Mouse (Mus musculus) CH12.LX (cell line): Measurements from ENCODE around the gene Gm43302. TPM values are rescaled to one million over a fixed set of nuclear protein-coding genes. Genes with fewer than 3 reads are reported as not detected.
"Not testable (repeated sequence)": the region's sequence is repeated elsewhere in the genome, so short reads cannot be mapped to it uniquely, and the experiment has no call there.

ENCODE experiments used
- DNase-seq: peaks from one replicate; pipeline ENCODE4 v3.0.0-alpha.2; 2013; ENCODE audit errors: extremely low read depth
- H3K27ac ChIP-seq: 2 replicates; pipeline ENCODE4 v1.5.1; 2012; ENCODE audit warnings: low read depth, mild to moderate bottlenecking, control low read depth, moderate library complexity; ENCODE audit not compliant: insufficient read depth
- H3K27me3 ChIP-seq: replicated peaks from 2 replicates; pipeline ENCODE3; 2012; ENCODE audit warnings: inconsistent platforms
- H3K36me3 ChIP-seq, 2 experiments: replicated peaks in 1 of 2; 2 replicates each; pipeline versions ENCODE3 to v1.6.1; 2012; ENCODE audit warnings: inconsistent platforms in 1 of 2, low read length in 1 of 2, mild to moderate bottlenecking in 1 of 2, mixed read lengths in 1 of 2, moderate library complexity in 1 of 2; ENCODE audit not compliant: control insufficient read depth in 1 of 2, insufficient read depth in 1 of 2
- H3K4me1 ChIP-seq, 2 experiments: 2 replicates each; pipeline ENCODE4 v1.6.1; 2012; ENCODE audit warnings: inconsistent platforms in 1 of 2, moderate library complexity in 1 of 2; ENCODE audit not compliant: insufficient read depth in 2 of 2, control insufficient read depth in 1 of 2
- H3K4me2 ChIP-seq: 2 replicates; pipeline ENCODE4 v1.6.1; 2012; ENCODE audit warnings: low read depth, mild to moderate bottlenecking, control low read depth; ENCODE audit not compliant: poor library complexity, insufficient read depth, severe bottlenecking
- H3K4me3 ChIP-seq, 3 experiments: fragments of 150-350 bp in 1 of 3; sonication (generic) in 1 of 3; replicated peaks in 1 of 3; 2 replicates each; pipeline versions ENCODE3 to v1.5.1; 2011 to 2012; ENCODE audit warnings: low read depth in 2 of 3, low read length in 2 of 3, mild to moderate bottlenecking in 2 of 3, moderate library complexity in 2 of 3, control low read depth in 1 of 3, improper control_type of control experiment in 1 of 3, inconsistent platforms in 1 of 3, mixed read lengths in 1 of 3; ENCODE audit not compliant: poor library complexity in 1 of 3
- H3K79me2 ChIP-seq: replicated peaks from 2 replicates; pipeline ENCODE4 v1.6.1; 2012; ENCODE audit warnings: mild to moderate bottlenecking, moderate library complexity; ENCODE audit not compliant: control insufficient read depth, poor library complexity, insufficient read depth, severe bottlenecking; ENCODE audit errors: extremely low read depth
- H3K9ac ChIP-seq: 2 replicates; pipeline ENCODE4 v1.6.1; 2012; ENCODE audit warnings: low read depth, mild to moderate bottlenecking, control low read depth, moderate library complexity; ENCODE audit not compliant: insufficient read depth
- H3K9me3 ChIP-seq: replicated peaks from 2 replicates; pipeline ENCODE3; 2012; ENCODE audit warnings: low read length, inconsistent platforms, mixed read lengths
- CHD1 ChIP-seq: IDR thresholded peaks from 2 replicates; pipeline ENCODE4 v1.6.1; 2012; ENCODE audit warnings: low read depth, low read length, improper control_type of control experiment, inconsistent platforms
- CHD2 ChIP-seq: IDR thresholded peaks from 2 replicates; pipeline ENCODE4 v1.6.1; 2011; ENCODE audit warnings: low read length, improper control_type of control experiment
- CTCF ChIP-seq, 2 experiments: IDR thresholded peaks in 1 of 2; conservative IDR thresholded peaks in 1 of 2; 2 replicates each; pipeline ENCODE4 v1.5.1; 2011 to 2012; ENCODE audit warnings: low read depth in 2 of 2, low read length in 2 of 2, improper control_type of control experiment in 1 of 2, inconsistent platforms in 1 of 2, mild to moderate bottlenecking in 1 of 2, moderate library complexity in 1 of 2
- EP300 ChIP-seq: IDR thresholded peaks from 2 replicates; pipeline ENCODE4 v1.6.1; 2011; ENCODE audit warnings: low read length, improper control_type of control experiment
- ETS1 ChIP-seq: conservative IDR thresholded peaks from 2 replicates; pipeline ENCODE4 v1.6.1; 2012; ENCODE audit warnings: low read depth, mild to moderate bottlenecking, inconsistent platforms, low read length, improper control_type of control experiment, moderate library complexity
- GABPA ChIP-seq: IDR thresholded peaks from 2 replicates; pipeline ENCODE4 v1.6.1; 2012; ENCODE audit warnings: low read depth, low read length, improper control_type of control experiment, inconsistent platforms; ENCODE audit not compliant: insufficient replicate concordance
- IRF4 ChIP-seq: IDR thresholded peaks from 2 replicates; pipeline ENCODE4 v1.6.1; 2014; ENCODE audit warnings: low read depth, mild to moderate bottlenecking, inconsistent platforms, low read length, improper control_type of control experiment
- MAX ChIP-seq: IDR thresholded peaks from 2 replicates; pipeline ENCODE4 v1.6.1; 2011; ENCODE audit warnings: low read length, improper control_type of control experiment
- MAZ ChIP-seq: IDR thresholded peaks from 2 replicates; pipeline ENCODE4 v1.6.1; 2012; ENCODE audit warnings: low read depth, mild to moderate bottlenecking, inconsistent platforms, low read length, improper control_type of control experiment, moderate library complexity
- MYC ChIP-seq: IDR thresholded peaks from 2 replicates; pipeline ENCODE4 v1.6.1; 2011; ENCODE audit warnings: low read depth, mild to moderate bottlenecking, improper control_type of control experiment, low read length
- NELFE ChIP-seq: IDR thresholded peaks from 2 replicates; pipeline ENCODE4 v1.6.1; 2011; ENCODE audit warnings: low read depth, low read length, improper control_type of control experiment
- POLR2A ChIP-seq: IDR thresholded peaks from 2 replicates; pipeline ENCODE4 v1.6.1; 2011; ENCODE audit warnings: low read depth, mild to moderate bottlenecking, improper control_type of control experiment, low read length
- RAD21 ChIP-seq: IDR thresholded peaks from 2 replicates; pipeline ENCODE4 v1.6.1; 2011; ENCODE audit warnings: low read depth, mild to moderate bottlenecking, low read length, improper control_type of control experiment, moderate library complexity
- RCOR1 ChIP-seq: conservative IDR thresholded peaks from 2 replicates; pipeline ENCODE4 v1.6.1; 2012; ENCODE audit warnings: low read depth, mild to moderate bottlenecking, inconsistent platforms, low read length, improper control_type of control experiment
- SIN3A ChIP-seq: IDR thresholded peaks from 2 replicates; pipeline ENCODE4 v1.6.1; 2012; ENCODE audit warnings: low read length, improper control_type of control experiment, inconsistent platforms
- TBP ChIP-seq: conservative IDR thresholded peaks from 2 replicates; pipeline ENCODE4 v1.6.1; 2011; ENCODE audit warnings: low read depth, low read length, improper control_type of control experiment
- UBTF ChIP-seq: IDR thresholded peaks from 2 replicates; pipeline ENCODE4 v1.6.1; 2012; ENCODE audit warnings: low read depth, mild to moderate bottlenecking, inconsistent platforms, low read length, improper control_type of control experiment, moderate library complexity
- ZMIZ1 ChIP-seq: IDR thresholded peaks from 2 replicates; pipeline ENCODE4 v1.6.1; 2012; ENCODE audit warnings: low read depth, mild to moderate bottlenecking, inconsistent platforms, low read length, improper control_type of control experiment
- ZNF384 ChIP-seq: IDR thresholded peaks from 2 replicates; pipeline ENCODE4 v1.6.1; 2012; ENCODE audit warnings: low read depth, low read length, improper control_type of control experiment, inconsistent platforms
- dilution Hi-C: fragments of 300-500 bp; cut with MboI; formaldehyde crosslinking; loops from 2 replicates; pipeline ENCODE4 v1.14.3; 2020; ENCODE audit warnings: low sequenced_read_pairs; ENCODE audit not compliant: extremely low pct_unique_long_range_greater_than_20kb, extremely low pct_ligation_motif_present
- in situ Hi-C: fragments of 300-500 bp; cut with MboI; formaldehyde crosslinking; loops from 3 replicates; pipeline ENCODE4 v1.14.3; 2019; ENCODE audit warnings: low sequenced_read_pairs, low pct_ligation_motif_present, low pct_unique_long_range_greater_than_20kb, mixed read lengths
- polyA plus RNA-seq: library from polyadenylated mRNA; unstranded; fragments of >175 nt; gene quantifications from 2 replicates; pipeline ENCODE4 v1.2.1, GENCODE M21; 2012; ENCODE audit warnings: low read depth; ENCODE audit not compliant: insufficient read length
- total RNA-seq, 2 experiments: library from RNA; depleted of rRNA; stranded (reverse); fragments of 300-350 nt in 1 of 2; fragments of >200 nt in 1 of 2; gene quantifications; 2 replicates each; pipeline ENCODE4 v1.2.3; 2012 to 2014

Gene Gm43302
- total and polyA plus RNA-seq, 3 experiments, result 0.21 to 0.93 (median 0.44) TPM

- in situ Hi-C loops (loop anchor here (25.0 kb wide), 2 partner anchors 324 to 974 kb away; partner anchors contain the start of genes Abcg3 and Mepe), dilution Hi-C loops (no loop called here)
- no peaks in the 10 kb centered on the region for H3K27me3 ChIP-seq
- H3K27ac ChIP-seq, result no peak overlapping the region
- H3K36me3 ChIP-seq, result no peaks in the 10 kb centered on the region
- DNase-seq, result no peak
- TF ChIP-seq CTCF (conservative IDR thresholded peaks at IDR 0.05 in 1 of 2, IDR thresholded peaks at IDR 0.05 in 1 of 2; ENCODE audit: low read depth in 2 of 2, low read length in 2 of 2) (peak in 1 of 2 experiments; percentile 41; a peak in 2 of 4 replicates), ZNF384 (no peak), RAD21 (peak; percentile 32)
- H3K9ac ChIP-seq, result no peak overlapping the region
- H3K79me2 ChIP-seq, result no peaks in the 10 kb centered on the region
- H3K4me1 ChIP-seq, result peaks cover 0 to 13% of the 10 kb centered on the region in 2 experiments; a peak in 1 of 4 replicates
- H3K4me2 ChIP-seq, result no peak overlapping the region
- no peaks in the 10 kb centered on the region for H3K9me3 ChIP-seq
- H3K4me3 ChIP-seq, result no peak overlapping the region
Observed at GRCm38 (mm10) chr5:105310941-105311340, 17.4 kb upstream of the Gm43302 start.

DNA sequence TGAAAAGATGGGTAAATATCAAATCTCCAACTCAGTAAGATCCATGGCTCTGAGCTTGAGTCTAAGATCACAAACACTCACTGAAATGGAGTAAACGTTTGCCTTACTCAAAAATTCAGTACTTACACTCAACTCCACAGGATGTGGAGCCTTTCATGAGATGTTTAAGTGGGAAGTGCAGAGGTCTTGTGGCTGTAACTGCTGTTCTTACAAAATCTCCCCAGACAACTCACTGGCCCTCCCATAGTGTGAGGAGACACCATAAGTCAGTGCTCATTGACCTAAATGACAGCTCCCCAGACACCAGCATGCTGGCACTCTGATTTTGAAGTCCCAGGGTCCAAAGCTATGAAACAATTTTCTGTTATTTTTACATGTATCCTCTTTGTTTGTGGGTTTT lies 15.7 kb upstream of the Gm43302 start:
- H3K9me3 ChIP-seq, H3K4me3 ChIP-seq, H3K27ac ChIP-seq, H3K36me3 ChIP-seq, H3K79me2 ChIP-seq, dilution Hi-C loops, DNase-seq, H3K4me2 ChIP-seq, H3K9ac ChIP-seq, H3K27me3 ChIP-seq: not testable (repeated sequence)
- in situ Hi-C loops, result loop anchor here (25.0 kb wide), 2 partner anchors 322 to 972 kb away; partner anchors contain the start of genes Abcg3 and Mepe
- H3K4me1 ChIP-seq, result peaks cover 2 to 13% of the 10 kb centered on the region in 2 experiments; a peak in 3 of 4 replicates

DNA sequence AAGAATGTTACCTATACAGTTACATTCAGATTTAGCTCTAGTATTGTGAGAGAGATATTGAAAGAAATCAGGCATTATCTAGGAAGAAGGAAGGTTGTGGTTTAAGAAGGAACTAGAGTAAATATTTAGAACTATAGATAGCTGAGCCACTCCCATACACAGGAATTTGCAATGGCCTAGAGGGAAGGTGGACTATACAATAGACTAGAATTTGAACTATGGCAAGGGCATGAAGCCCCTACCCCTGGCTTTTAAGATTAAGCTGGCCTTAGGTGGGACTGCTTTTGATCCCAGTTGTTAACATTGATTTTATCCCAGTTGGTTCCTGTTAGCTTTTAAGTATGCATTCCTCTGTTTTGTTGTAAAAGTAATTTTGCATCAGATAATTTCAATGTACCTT lies 13.5 kb upstream of the Gm43302 start:
- H3K27ac ChIP-seq, H3K4me2 ChIP-seq, DNase-seq, dilution Hi-C loops, H3K9me3 ChIP-seq, H3K9ac ChIP-seq, H3K36me3 ChIP-seq, H3K4me3 ChIP-seq, H3K79me2 ChIP-seq, H3K27me3 ChIP-seq, H3K4me1 ChIP-seq: not testable (repeated sequence)
- in situ Hi-C loops, result loop anchor here (25.0 kb wide), 2 partner anchors 320 to 970 kb away; partner anchors contain the start of genes Abcg3 and Mepe

GRCm38 (mm10) chr5:105306159-105306581 lies 12.7 kb upstream of the Gm43302 start:
- H3K9me3 ChIP-seq, result no peaks in the 10 kb centered on the region
- in situ Hi-C loops (loop anchor here (25.0 kb wide), 2 partner anchors 319 to 969 kb away; partner anchors contain the start of genes Abcg3 and Mepe), dilution Hi-C loops (no loop called here)
- H3K79me2 ChIP-seq, result no peaks in the 10 kb centered on the region
- no peak overlapping the region for H3K27ac ChIP-seq
- no peak overlapping the region for H3K9ac ChIP-seq
- DNase-seq, result peak; percentile 27
- no peaks in the 10 kb centered on the region for H3K36me3 ChIP-seq
- no peak overlapping the region for H3K4me2 ChIP-seq
- no peak overlapping the region for H3K4me3 ChIP-seq
- H3K4me1 ChIP-seq, result peaks cover 5 to 8% of the 10 kb centered on the region in 2 experiments
- H3K27me3 ChIP-seq, result no peaks in the 10 kb centered on the region
- TF ChIP-seq EP300 (peak; percentile 59; the same call in 1 of the 2 replicates), CHD2 (peak; percentile 39; the same call in 1 of the 2 replicates), POLR2A (no peak), RCOR1 (0 out of 2 replicates have a peak, but pooled peaks have one; percentile 54), ZMIZ1 (no peak), CHD1 (no peak), TBP (no peak), GABPA (no peak), IRF4 (peak; percentile 87), MAZ (no peak), NELFE (no peak), MAX (no peak), CTCF (conservative IDR thresholded peaks at IDR 0.05 in 1 of 2, IDR thresholded peaks at IDR 0.05 in 1 of 2; ENCODE audit: low read depth in 2 of 2, low read length in 2 of 2) (no peak), MYC (no peak), SIN3A (no peak), UBTF (no peak), ETS1 (peak; percentile 21; the same call in 1 of the 2 replicates)
